Mouse (Mus musculus): ENCODE data around the gene Gm11565. TPM values are rescaled to one million over a fixed set of nuclear protein-coding genes. Genes with fewer than 3 reads are reported as not detected.
"Not testable (repeated sequence)": the region's sequence is repeated elsewhere in the genome, so short reads cannot be mapped to it uniquely, and the experiment has no call there.

Gm11565 gene
- not detected in 2 replicates for polyA plus RNA-seq (2015; fragmentation: Nextera tagmentation; extraction: Ambion mirVana)

DNA sequence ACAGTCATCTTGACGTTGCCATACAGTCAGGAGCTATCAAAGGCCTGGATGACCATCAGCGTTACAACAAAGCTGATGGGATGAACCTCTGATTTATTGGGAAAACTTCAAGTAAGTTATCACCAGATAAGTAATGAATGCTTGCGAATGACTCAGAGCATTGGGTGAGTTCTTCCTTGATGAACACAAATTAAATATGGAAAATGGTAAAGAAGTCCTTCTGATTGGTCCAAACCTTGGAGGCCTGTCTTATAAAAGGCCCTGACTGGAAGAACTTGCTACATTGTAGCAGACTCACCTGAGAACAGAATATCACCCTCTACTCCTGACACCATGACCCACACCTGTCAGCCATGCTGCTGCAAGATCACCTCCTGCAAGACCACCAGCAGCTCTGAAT, at the start of gene Gm11565:
Gene Gm11565, plus strand, starts transcription at position 301 of the 400 bp plus-strand sequence.
- no peak within 1 kb of the TSS for H3K27ac ChIP-seq
- no peaks in the 10 kb centered on the region for H3K4me1 ChIP-seq
- H3K4me3 ChIP-seq = no peak within 1 kb of the TSS
- ATAC-seq (ENCODE audit: insufficient number of reproducible peaks, low FRiP score, low TSS enrichment, low read depth) = no peak
- 89% methylated on average over 3 of the region's 3 CpGs for WGBS
- no peaks in the 10 kb centered on the region for H3K9me3 ChIP-seq
- H3K9ac ChIP-seq = no peak within 1 kb of the TSS
- H3K4me2 ChIP-seq = no peak within 1 kb of the TSS
- no peaks in the 10 kb centered on the region for H3K36me3 ChIP-seq
- H3K27me3 ChIP-seq = 0 out of 2 replicates have a peak, but pooled peaks cover 3% of the 10 kb centered on the region

DNA sequence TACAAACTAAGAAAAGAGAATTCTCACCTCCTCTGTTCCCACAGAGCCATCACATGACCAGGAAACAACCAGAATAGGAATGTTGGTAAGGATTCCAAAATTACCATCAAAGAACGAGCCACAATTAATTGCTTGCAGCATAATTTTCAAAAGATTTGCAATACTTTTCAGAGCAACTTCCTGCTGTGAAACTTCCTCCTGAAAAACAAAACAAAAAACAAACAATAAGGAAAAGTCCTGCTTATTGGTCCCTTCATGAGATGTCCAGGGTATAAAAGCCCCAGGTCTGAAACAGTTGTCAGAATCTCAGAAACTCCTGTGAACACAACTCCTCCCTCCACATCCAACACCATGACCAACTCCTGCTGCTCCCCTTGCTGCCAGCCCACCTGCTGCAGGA, 41.5 kb upstream of the Gm11565 start, which contains the start of gene Krtap9-1:
Gene Krtap9-1, plus strand, starts transcription at position 301 of the 400 bp plus-strand sequence.
- not testable (repeated sequence) for H3K4me1 ChIP-seq; H3K4me2 ChIP-seq; H3K9ac ChIP-seq; H3K36me3 ChIP-seq; H3K27ac ChIP-seq; H3K4me3 ChIP-seq; H3K9me3 ChIP-seq; H3K27me3 ChIP-seq; ATAC-seq (ENCODE audit: insufficient number of reproducible peaks, low FRiP score, low TSS enrichment, low read depth)
- WGBS = 60% methylated on average over 1 of the region's 1 CpGs

DNA sequence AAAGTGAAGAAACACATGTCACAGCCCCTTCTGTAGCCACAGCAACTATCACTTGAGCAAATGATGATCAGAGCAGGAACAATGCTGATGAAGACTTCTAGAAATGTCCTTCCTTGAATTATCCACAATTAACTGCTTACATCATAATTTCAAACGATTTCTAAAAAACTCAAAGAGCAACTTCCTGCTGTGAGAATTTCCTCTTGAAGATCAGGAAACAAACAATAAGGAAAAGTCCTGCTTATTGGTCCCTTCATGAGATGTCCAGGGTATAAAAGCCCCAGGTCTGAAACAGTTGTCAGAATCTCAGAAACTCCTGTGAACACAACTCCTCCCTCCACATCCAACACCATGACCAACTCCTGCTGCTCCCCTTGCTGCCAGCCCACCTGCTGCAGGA, 35.7 kb upstream of the Gm11565 start, which contains the start of gene Gm11567:
Gene Gm11567, plus strand, starts transcription at position 301 of the 400 bp plus-strand sequence.
- not testable (repeated sequence) for H3K4me3 ChIP-seq; H3K4me2 ChIP-seq; H3K9me3 ChIP-seq; H3K9ac ChIP-seq; H3K36me3 ChIP-seq; ATAC-seq (ENCODE audit: insufficient number of reproducible peaks, low FRiP score, low TSS enrichment, low read depth); H3K27ac ChIP-seq; H3K27me3 ChIP-seq; H3K4me1 ChIP-seq
- 31% methylated on average over 1 of the region's 1 CpGs for WGBS

DNA sequence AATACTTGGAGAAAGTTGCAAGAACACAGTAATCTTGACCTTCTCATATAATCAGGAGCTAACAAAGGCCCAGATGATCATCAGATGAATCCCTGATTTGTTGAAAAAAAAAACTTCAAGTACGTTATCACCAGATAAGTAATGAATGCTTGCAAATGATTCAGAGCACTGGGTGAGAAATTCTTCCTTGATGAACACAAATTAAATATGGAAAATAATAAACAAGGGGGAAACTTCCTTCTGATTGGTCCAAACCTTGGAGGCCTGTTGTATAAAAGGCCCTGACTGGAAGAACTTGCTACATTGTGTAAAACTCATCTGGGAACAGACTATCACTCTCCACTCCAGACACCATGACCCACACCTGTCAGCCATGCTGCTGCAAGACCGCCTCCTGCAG, 6.9 kb upstream of the Gm11565 start, which contains the start of gene Krtap31-1:
Gene Krtap31-1, plus strand, starts transcription at position 301 of the 400 bp plus-strand sequence.
- Histone ChIP-seq H3K36me3 (no peaks in the 10 kb centered on the region), H3K4me1 (no peaks in the 10 kb centered on the region), H3K4me2 (no peak within 1 kb of the TSS), H3K27me3 (no peaks in the 10 kb centered on the region), H3K9me3 (no peaks in the 10 kb centered on the region), H3K27ac (no peak within 1 kb of the TSS), H3K9ac (no peak within 1 kb of the TSS), H3K4me3 (no peak within 1 kb of the TSS)
- no peak for ATAC-seq (ENCODE audit: insufficient number of reproducible peaks, low FRiP score, low TSS enrichment, low read depth)
- WGBS = 75% methylated on average over 2 of the region's 2 CpGs

DNA sequence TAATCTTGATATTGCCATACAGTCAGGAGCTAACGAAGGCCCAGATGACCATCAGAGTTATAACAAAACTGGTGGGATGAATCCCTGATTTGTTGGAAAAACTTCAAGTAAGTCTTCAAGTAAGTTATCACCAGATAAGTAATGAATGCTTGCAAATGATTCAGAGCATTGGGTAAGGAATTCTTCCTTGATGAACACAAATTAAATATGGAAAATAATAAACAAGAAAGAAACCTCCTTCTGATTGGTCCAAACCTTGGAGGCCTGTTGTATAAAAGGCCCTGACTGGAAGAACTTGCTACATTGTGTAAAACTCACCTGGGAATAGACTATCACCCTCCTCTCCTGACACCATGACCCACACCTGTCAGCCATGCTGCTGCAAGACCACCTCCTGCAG, 21.4 kb downstream of the Gm11565 start, which contains the start of gene Krtap31-2:
Gene Krtap31-2, plus strand, starts transcription at position 301 of the 400 bp plus-strand sequence.
- Histone ChIP-seq H3K36me3 (no peaks in the 10 kb centered on the region), H3K27me3 (no peaks in the 10 kb centered on the region), H3K27ac (no peak within 1 kb of the TSS), H3K9me3 (no peaks in the 10 kb centered on the region), H3K9ac (no peak within 1 kb of the TSS), H3K4me2 (no peak within 1 kb of the TSS), H3K4me3 (no peak within 1 kb of the TSS), H3K4me1 (no peaks in the 10 kb centered on the region)
- no peak for ATAC-seq (ENCODE audit: insufficient number of reproducible peaks, low FRiP score, low TSS enrichment, low read depth)
- 88% methylated on average over 1 of the region's 1 CpGs for WGBS

DNA sequence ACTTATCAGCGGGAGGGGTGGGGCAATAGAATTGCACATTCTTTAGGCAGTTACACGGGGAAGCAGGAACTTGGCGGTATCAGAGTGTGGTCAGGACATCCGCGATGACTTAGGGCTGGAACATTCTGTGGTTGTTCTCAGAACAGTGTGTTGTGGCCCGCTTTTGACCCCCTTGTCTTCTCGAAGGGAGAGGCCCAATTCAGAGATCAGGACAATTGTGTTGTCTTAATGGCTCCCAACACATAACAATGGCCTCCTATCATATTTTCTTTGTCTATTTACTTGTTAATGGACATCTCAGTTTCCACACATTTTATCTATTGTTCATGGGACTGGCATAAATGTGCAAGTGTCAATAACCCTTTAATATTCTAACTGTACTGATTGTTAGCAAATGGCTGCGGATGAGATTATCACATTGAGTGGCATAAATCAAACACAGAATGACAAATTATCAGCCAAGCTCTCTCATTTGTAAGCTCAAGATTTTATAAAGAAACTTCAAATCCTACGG, 23.3 kb downstream of the Gm11565 start:
- Histone ChIP-seq H3K4me2 (no peak overlapping the region), H3K36me3 (no peaks in the 10 kb centered on the region), H3K4me3 (no peak overlapping the region), H3K27me3 (no peaks in the 10 kb centered on the region), H3K9me3 (no peaks in the 10 kb centered on the region), H3K9ac (no peak overlapping the region), H3K4me1 (no peaks in the 10 kb centered on the region), H3K27ac (no peak overlapping the region)
- no peak for ATAC-seq (ENCODE audit: insufficient number of reproducible peaks, low FRiP score, low TSS enrichment, low read depth)
- 85% methylated on average over 9 of the region's 9 CpGs for WGBS

DNA sequence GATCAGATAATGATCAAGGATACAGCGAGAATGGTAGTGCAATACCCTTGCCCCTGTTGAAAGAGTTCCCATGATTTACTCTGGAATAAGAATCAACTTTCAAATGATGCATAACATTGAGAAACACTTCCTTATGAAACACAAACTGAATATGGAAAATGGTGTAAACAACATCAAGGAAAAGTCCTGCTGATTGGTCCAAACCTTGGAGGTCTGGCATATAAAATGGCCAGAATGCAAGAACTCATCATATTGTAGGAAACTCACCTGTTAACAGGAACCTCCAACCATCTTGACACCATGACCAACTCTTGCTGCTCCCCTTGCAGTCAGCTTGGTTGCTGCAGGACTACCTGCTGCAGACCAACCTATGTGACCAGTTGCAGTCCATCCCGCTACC, 33.6 kb downstream of the Gm11565 start, which contains the start of gene Krtap9-5:
Gene Krtap9-5, plus strand, starts transcription at position 301 of the 400 bp plus-strand sequence.
- 80% methylated on average over 2 of the region's 2 CpGs for WGBS
- no peaks in the 10 kb centered on the region for H3K27me3 ChIP-seq
- H3K9ac ChIP-seq = no peak within 1 kb of the TSS
- H3K4me2 ChIP-seq = no peak within 1 kb of the TSS
- ATAC-seq (ENCODE audit: insufficient number of reproducible peaks, low FRiP score, low TSS enrichment, low read depth) = no peak
- H3K4me3 ChIP-seq = no peak within 1 kb of the TSS
- no peak within 1 kb of the TSS for H3K27ac ChIP-seq
- no peaks in the 10 kb centered on the region for H3K4me1 ChIP-seq
- no peaks in the 10 kb centered on the region for H3K36me3 ChIP-seq
- no peaks in the 10 kb centered on the region for H3K9me3 ChIP-seq

DNA sequence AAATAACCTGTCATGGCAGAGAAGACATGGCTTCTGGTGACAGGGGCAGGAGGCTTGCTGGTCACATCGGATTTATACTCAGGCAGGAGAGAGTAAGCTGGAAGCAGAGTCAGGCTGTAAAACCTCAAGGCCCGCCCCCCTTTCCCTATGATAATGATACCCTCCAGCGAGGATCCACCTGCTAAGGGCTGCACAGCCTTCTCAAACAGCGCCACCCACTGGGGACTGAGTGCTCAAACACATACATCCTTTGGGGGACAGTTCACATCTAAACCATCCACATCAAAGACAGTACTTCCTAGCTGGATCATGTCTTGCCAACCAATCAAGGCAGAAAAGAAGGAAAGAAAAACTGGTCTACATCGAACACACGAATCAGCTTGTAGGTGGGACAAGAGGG, 49.7 kb downstream of the Gm11565 start:
- no peaks in the 10 kb centered on the region for H3K27me3 ChIP-seq
- no peaks in the 10 kb centered on the region for H3K9me3 ChIP-seq
- no peak overlapping the region for H3K4me2 ChIP-seq
- no peak for ATAC-seq (ENCODE audit: insufficient number of reproducible peaks, low FRiP score, low TSS enrichment, low read depth)
- H3K27ac ChIP-seq = no peak overlapping the region
- no peaks in the 10 kb centered on the region for H3K36me3 ChIP-seq
- H3K9ac ChIP-seq = no peak overlapping the region
- WGBS = 45% methylated on average over 6 of the region's 6 CpGs
- H3K4me3 ChIP-seq = no peak overlapping the region
- H3K4me1 ChIP-seq = no peaks in the 10 kb centered on the region

Other genes with a start within 250 kb of the Gm11565 start
- not detected in 2 replicates for gene Krtap4-6, start 248.8 kb upstream of the Gm11565 start, polyA plus RNA-seq (2015; fragmentation: Nextera tagmentation; extraction: Ambion mirVana)
- not detected in 2 replicates for gene Gm14190, start 224.0 kb upstream of the Gm11565 start, polyA plus RNA-seq (2015; fragmentation: Nextera tagmentation; extraction: Ambion mirVana)
- gene Gm14180, start 180.5 kb upstream of the Gm11565 start, polyA plus RNA-seq (2015; fragmentation: Nextera tagmentation; extraction: Ambion mirVana) = not detected in 2 replicates
- gene Gm11595, start 141.8 kb upstream of the Gm11565 start, polyA plus RNA-seq (2015; fragmentation: Nextera tagmentation; extraction: Ambion mirVana) = not detected in 2 replicates
- not detected in 2 replicates for gene Krtap4-8, start 134.0 kb upstream of the Gm11565 start, polyA plus RNA-seq (2015; fragmentation: Nextera tagmentation; extraction: Ambion mirVana)
- gene Krtap4-9, start 129.6 kb upstream of the Gm11565 start, polyA plus RNA-seq (2015; fragmentation: Nextera tagmentation; extraction: Ambion mirVana) = not detected in 2 replicates
- gene Gm11596, start 121.3 kb upstream of the Gm11565 start, polyA plus RNA-seq (2015; fragmentation: Nextera tagmentation; extraction: Ambion mirVana) = not detected in 2 replicates
- not detected in 2 replicates for gene Gm11569, start 115.8 kb upstream of the Gm11565 start, polyA plus RNA-seq (2015; fragmentation: Nextera tagmentation; extraction: Ambion mirVana)
- gene Gm11554, start 110.3 kb upstream of the Gm11565 start, polyA plus RNA-seq (2015; fragmentation: Nextera tagmentation; extraction: Ambion mirVana) = not detected in 2 replicates
- gene Krtap4-13, start 104.9 kb upstream of the Gm11565 start, polyA plus RNA-seq (2015; fragmentation: Nextera tagmentation; extraction: Ambion mirVana) = not detected in 2 replicates
- not detected in 2 replicates for gene Gm11564, start 99.1 kb upstream of the Gm11565 start, polyA plus RNA-seq (2015; fragmentation: Nextera tagmentation; extraction: Ambion mirVana)
- not detected in 2 replicates for gene 2300003K06Rik, start 76.7 kb upstream of the Gm11565 start, polyA plus RNA-seq (2015; fragmentation: Nextera tagmentation; extraction: Ambion mirVana)
- gene Krtap4-16, start 63.1 kb upstream of the Gm11565 start, polyA plus RNA-seq (2015; fragmentation: Nextera tagmentation; extraction: Ambion mirVana) = not detected in 2 replicates
- gene Gm11568, start 56.8 kb upstream of the Gm11565 start, polyA plus RNA-seq (2015; fragmentation: Nextera tagmentation; extraction: Ambion mirVana) = not detected in 2 replicates
- gene Gm11559, start 50.3 kb upstream of the Gm11565 start, polyA plus RNA-seq (2015; fragmentation: Nextera tagmentation; extraction: Ambion mirVana) = not detected in 2 replicates
- not detected in 2 replicates for gene Krtap9-1, start 41.4 kb upstream of the Gm11565 start, polyA plus RNA-seq (2015; fragmentation: Nextera tagmentation; extraction: Ambion mirVana)
- not detected in 2 replicates for gene Gm11567, start 35.6 kb upstream of the Gm11565 start, polyA plus RNA-seq (2015; fragmentation: Nextera tagmentation; extraction: Ambion mirVana)
- not detected in 2 replicates for gene Krtap31-1, start 6.8 kb upstream of the Gm11565 start, polyA plus RNA-seq (2015; fragmentation: Nextera tagmentation; extraction: Ambion mirVana)
- gene Krtap31-2, start 21.5 kb downstream of the Gm11565 start, polyA plus RNA-seq (2015; fragmentation: Nextera tagmentation; extraction: Ambion mirVana) = not detected in 2 replicates
- not detected in 2 replicates for gene Krtap9-5, start 33.7 kb downstream of the Gm11565 start, polyA plus RNA-seq (2015; fragmentation: Nextera tagmentation; extraction: Ambion mirVana)
- gene Krtap29-1, start 64.3 kb downstream of the Gm11565 start, polyA plus RNA-seq (2015; fragmentation: Nextera tagmentation; extraction: Ambion mirVana) = not detected in 2 replicates
- 0.09 TPM in 1 of 2 replicates, not detected in the other for gene Krtap16-1, start 71.8 kb downstream of the Gm11565 start, polyA plus RNA-seq (2015; fragmentation: Nextera tagmentation; extraction: Ambion mirVana)
- 0.47 and 0.48 TPM in 2 replicates for gene Krtap17-1, start 79.2 kb downstream of the Gm11565 start, polyA plus RNA-seq (2015; fragmentation: Nextera tagmentation; extraction: Ambion mirVana)
- 0.18 and 0.58 TPM in 2 replicates for gene Krt33a, start 101.5 kb downstream of the Gm11565 start, polyA plus RNA-seq (2015; fragmentation: Nextera tagmentation; extraction: Ambion mirVana)
- gene Krt33b, start 115.1 kb downstream of the Gm11565 start, polyA plus RNA-seq (2015; fragmentation: Nextera tagmentation; extraction: Ambion mirVana) = 1.1 and 1.7 TPM in 2 replicates
- 1.1 and 2.6 TPM in 2 replicates for gene Krt34, start 126.8 kb downstream of the Gm11565 start, polyA plus RNA-seq (2015; fragmentation: Nextera tagmentation; extraction: Ambion mirVana)
- 2.5 and 5.4 TPM in 2 replicates for gene Krt31, start 135.8 kb downstream of the Gm11565 start, polyA plus RNA-seq (2015; fragmentation: Nextera tagmentation; extraction: Ambion mirVana)
- 2.0 and 2.4 TPM in 2 replicates for gene Krt32, start 173.5 kb downstream of the Gm11565 start, polyA plus RNA-seq (2015; fragmentation: Nextera tagmentation; extraction: Ambion mirVana)
- 23.6 and 26.4 TPM in 2 replicates for gene Krt35, start 181.5 kb downstream of the Gm11565 start, polyA plus RNA-seq (2015; fragmentation: Nextera tagmentation; extraction: Ambion mirVana)
- gene Krt36, start 190.9 kb downstream of the Gm11565 start, polyA plus RNA-seq (2015; fragmentation: Nextera tagmentation; extraction: Ambion mirVana) = 55.9 and 83.7 TPM in 2 replicates
- 50.3 and 60.2 TPM in 2 replicates for gene Krt13, start 206.8 kb downstream of the Gm11565 start, polyA plus RNA-seq (2015; fragmentation: Nextera tagmentation; extraction: Ambion mirVana)
- gene Krt15, start 221.2 kb downstream of the Gm11565 start, polyA plus RNA-seq (2015; fragmentation: Nextera tagmentation; extraction: Ambion mirVana) = 1,213 and 1,252 TPM in 2 replicates
- 417 and 437 TPM in 2 replicates for gene Krt19, start 233.9 kb downstream of the Gm11565 start, polyA plus RNA-seq (2015; fragmentation: Nextera tagmentation; extraction: Ambion mirVana)

All from limb, embryonic 15.5 days (tissue).